In the genomic region with DNA sequence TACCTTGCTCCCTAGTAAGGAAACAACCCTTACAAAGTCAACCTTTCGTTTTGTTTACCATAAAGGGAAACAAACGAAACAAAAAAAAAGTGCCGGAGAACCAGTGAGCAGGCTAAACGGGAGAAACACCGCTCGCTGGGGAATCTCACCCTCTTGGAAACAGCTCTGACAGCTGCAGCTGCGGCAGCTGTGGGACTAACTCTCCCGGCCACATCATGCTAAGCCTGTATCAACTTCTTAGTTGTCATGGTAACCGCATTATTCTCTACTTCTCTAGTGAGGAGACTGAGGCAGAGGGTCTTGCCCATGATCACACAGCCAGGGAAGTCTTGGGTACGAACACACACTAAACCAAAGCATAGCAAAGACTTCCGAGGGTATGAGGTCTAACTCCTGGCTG, we compare ENCODE assay signal across 17 mouse cellular contexts.
"Had no signal": no experiment of that assay in that cellular context is flagged by ENCODE, and none has a peak within 500 bp of the region (broad histone marks: within the 10 kb centered on the region; RNA-seq: fewer than 3 reads in every experiment).

No protein-coding gene starts in this region.

- H3K36me3 ChIP-seq: neural tube, embryonic 15.5 days had no signal

- H3K4me2 ChIP-seq: kidney, embryonic 15.5 days; limb, embryonic 13.5 days; lung, embryonic 14.5 days; neural tube, embryonic 12.5 days; neural tube, embryonic 15.5 days had no signal

- H3K27ac ChIP-seq: kidney, embryonic 15.5 days; limb, embryonic 13.5 days; macrophage; neural tube, embryonic 12.5 days; neural tube, embryonic 15.5 days had no signal

- DNase-seq: kidney, adult 8-10 months; kidney, postnatal 10 days; kidney, postnatal 36 days; left cerebral cortex, postnatal 4 days; liver, embryonic 13.5 days; lung, embryonic 14.5 days; midbrain, embryonic 14.5 days; retina, postnatal 1 day; right cerebral cortex, postnatal 25 days; thymus, adult 18-20 months; thymus, postnatal 36 days had no signal

- H3K27me3 ChIP-seq: kidney, embryonic 15.5 days; limb, embryonic 13.5 days; liver, embryonic 13.5 days; neural tube, embryonic 12.5 days; neural tube, embryonic 15.5 days had no signal

- H3K4me3 ChIP-seq: kidney, embryonic 15.5 days; limb, embryonic 13.5 days; liver, embryonic 13.5 days; neural tube, embryonic 12.5 days; neural tube, embryonic 15.5 days had no signal

- H3K9ac ChIP-seq: kidney, embryonic 15.5 days; limb, embryonic 13.5 days; liver, embryonic 13.5 days; lung, embryonic 14.5 days; neural tube, embryonic 12.5 days; neural tube, embryonic 15.5 days had no signal

- H3K9me3 ChIP-seq: kidney, embryonic 15.5 days; liver, embryonic 13.5 days; neural tube, embryonic 15.5 days had no signal

- ATAC-seq: lung, postnatal 0 days had no signal
